Mouse (Mus musculus) embryonic fibroblast, embryonic 13.5 days (primary cell): Measurements from ENCODE around the gene Smg6.

ENCODE experiments used
- CTCF ChIP-seq: IDR thresholded peaks from 2 replicates; pipeline ENCODE4 v1.5.1; 2011; ENCODE audit warnings: mild to moderate bottlenecking, control low read depth, low read length, moderate library complexity, borderline replicate concordance; ENCODE audit not compliant: insufficient read depth
- POLR2A ChIP-seq: IDR thresholded peaks from 2 replicates; pipeline ENCODE4 v1.6.1; 2011; ENCODE audit warnings: low read depth, mild to moderate bottlenecking, control low read depth, low read length, moderate library complexity

GRCm38 (mm10) chr11:75013764-75014695 is 88.4 kb downstream of the Smg6 start:
- TF ChIP-seq CTCF (no peak), POLR2A (no peak)
